Mouse (Mus musculus) CH12.LX (cell line): ENCODE results near the gene Abcd4. TPM values are rescaled to one million over a fixed set of nuclear protein-coding genes. Genes with fewer than 3 reads are reported as not detected.

Experiments
- DNase-seq: peaks from one replicate; pipeline ENCODE4 v3.0.0-alpha.2; 2013; ENCODE audit errors: extremely low read depth
- H3K27ac ChIP-seq: 2 replicates; pipeline ENCODE4 v1.5.1; 2012; ENCODE audit warnings: low read depth, mild to moderate bottlenecking, control low read depth, moderate library complexity; ENCODE audit not compliant: insufficient read depth
- H3K27me3 ChIP-seq: replicated peaks from 2 replicates; pipeline ENCODE3; 2012; ENCODE audit warnings: inconsistent platforms
- H3K36me3 ChIP-seq, 2 experiments: replicated peaks in 1 of 2; 2 replicates each; pipeline versions ENCODE3 to v1.6.1; 2012; ENCODE audit warnings: inconsistent platforms in 1 of 2, low read length in 1 of 2, mild to moderate bottlenecking in 1 of 2, mixed read lengths in 1 of 2, moderate library complexity in 1 of 2; ENCODE audit not compliant: control insufficient read depth in 1 of 2, insufficient read depth in 1 of 2
- H3K4me1 ChIP-seq, 2 experiments: 2 replicates each; pipeline ENCODE4 v1.6.1; 2012; ENCODE audit warnings: inconsistent platforms in 1 of 2, moderate library complexity in 1 of 2; ENCODE audit not compliant: insufficient read depth in 2 of 2, control insufficient read depth in 1 of 2
- H3K4me2 ChIP-seq: 2 replicates; pipeline ENCODE4 v1.6.1; 2012; ENCODE audit warnings: low read depth, mild to moderate bottlenecking, control low read depth; ENCODE audit not compliant: poor library complexity, insufficient read depth, severe bottlenecking
- H3K4me3 ChIP-seq, 3 experiments: fragments of 150-350 bp in 1 of 3; sonication (generic) in 1 of 3; replicated peaks in 1 of 3; 2 replicates each; pipeline versions ENCODE3 to v1.5.1; 2011 to 2012; ENCODE audit warnings: low read depth in 2 of 3, low read length in 2 of 3, mild to moderate bottlenecking in 2 of 3, moderate library complexity in 2 of 3, control low read depth in 1 of 3, improper control_type of control experiment in 1 of 3, inconsistent platforms in 1 of 3, mixed read lengths in 1 of 3; ENCODE audit not compliant: poor library complexity in 1 of 3
- H3K79me2 ChIP-seq: replicated peaks from 2 replicates; pipeline ENCODE4 v1.6.1; 2012; ENCODE audit warnings: mild to moderate bottlenecking, moderate library complexity; ENCODE audit not compliant: control insufficient read depth, poor library complexity, insufficient read depth, severe bottlenecking; ENCODE audit errors: extremely low read depth
- H3K9ac ChIP-seq: 2 replicates; pipeline ENCODE4 v1.6.1; 2012; ENCODE audit warnings: low read depth, mild to moderate bottlenecking, control low read depth, moderate library complexity; ENCODE audit not compliant: insufficient read depth
- H3K9me3 ChIP-seq: replicated peaks from 2 replicates; pipeline ENCODE3; 2012; ENCODE audit warnings: low read length, inconsistent platforms, mixed read lengths
- CHD1 ChIP-seq: IDR thresholded peaks from 2 replicates; pipeline ENCODE4 v1.6.1; 2012; ENCODE audit warnings: low read depth, low read length, improper control_type of control experiment, inconsistent platforms
- CHD2 ChIP-seq: IDR thresholded peaks from 2 replicates; pipeline ENCODE4 v1.6.1; 2011; ENCODE audit warnings: low read length, improper control_type of control experiment
- CTCF ChIP-seq, 2 experiments: IDR thresholded peaks in 1 of 2; conservative IDR thresholded peaks in 1 of 2; 2 replicates each; pipeline ENCODE4 v1.5.1; 2011 to 2012; ENCODE audit warnings: low read depth in 2 of 2, low read length in 2 of 2, improper control_type of control experiment in 1 of 2, inconsistent platforms in 1 of 2, mild to moderate bottlenecking in 1 of 2, moderate library complexity in 1 of 2
- ELF1 ChIP-seq: IDR thresholded peaks from 2 replicates; pipeline ENCODE4 v1.6.1; 2014; ENCODE audit warnings: low read depth, mild to moderate bottlenecking, inconsistent platforms, low read length, improper control_type of control experiment
- GABPA ChIP-seq: IDR thresholded peaks from 2 replicates; pipeline ENCODE4 v1.6.1; 2012; ENCODE audit warnings: low read depth, low read length, improper control_type of control experiment, inconsistent platforms; ENCODE audit not compliant: insufficient replicate concordance
- JUND ChIP-seq: conservative IDR thresholded peaks from 2 replicates; pipeline ENCODE4 v1.6.1; 2011; ENCODE audit warnings: low read depth, low read length, improper control_type of control experiment
- KAT2A ChIP-seq: IDR thresholded peaks from 2 replicates; pipeline ENCODE4 v1.6.1; 2012; ENCODE audit warnings: low read length, improper control_type of control experiment, inconsistent platforms; ENCODE audit not compliant: insufficient replicate concordance
- MAZ ChIP-seq: IDR thresholded peaks from 2 replicates; pipeline ENCODE4 v1.6.1; 2012; ENCODE audit warnings: low read depth, mild to moderate bottlenecking, inconsistent platforms, low read length, improper control_type of control experiment, moderate library complexity
- NELFE ChIP-seq: IDR thresholded peaks from 2 replicates; pipeline ENCODE4 v1.6.1; 2011; ENCODE audit warnings: low read depth, low read length, improper control_type of control experiment
- PAX5 ChIP-seq: IDR thresholded peaks from 2 replicates; pipeline ENCODE4 v1.6.1; 2012; ENCODE audit warnings: low read length, inconsistent platforms, mixed read lengths
- RAD21 ChIP-seq: IDR thresholded peaks from 2 replicates; pipeline ENCODE4 v1.6.1; 2011; ENCODE audit warnings: low read depth, mild to moderate bottlenecking, low read length, improper control_type of control experiment, moderate library complexity
- SIN3A ChIP-seq: IDR thresholded peaks from 2 replicates; pipeline ENCODE4 v1.6.1; 2012; ENCODE audit warnings: low read length, improper control_type of control experiment, inconsistent platforms
- SMC3 ChIP-seq: IDR thresholded peaks from 2 replicates; pipeline ENCODE4 v1.6.1; 2011; ENCODE audit warnings: low read depth, low read length, improper control_type of control experiment
- TBP ChIP-seq: conservative IDR thresholded peaks from 2 replicates; pipeline ENCODE4 v1.6.1; 2011; ENCODE audit warnings: low read depth, low read length, improper control_type of control experiment
- TCF12 ChIP-seq: IDR thresholded peaks from 2 replicates; pipeline ENCODE4 v1.6.1; 2014; ENCODE audit warnings: low read depth, mild to moderate bottlenecking, inconsistent platforms, low read length, improper control_type of control experiment
- USF2 ChIP-seq: conservative IDR thresholded peaks from 2 replicates; pipeline ENCODE4 v1.6.1; 2011; ENCODE audit warnings: low read depth, low read length, improper control_type of control experiment
- ZC3H11A ChIP-seq: IDR thresholded peaks from 2 replicates; pipeline ENCODE4 v1.6.1; 2012; ENCODE audit warnings: low read depth, mild to moderate bottlenecking, inconsistent platforms, low read length, improper control_type of control experiment
- dilution Hi-C: fragments of 300-500 bp; cut with MboI; formaldehyde crosslinking; loops from 2 replicates; pipeline ENCODE4 v1.14.3; 2020; ENCODE audit warnings: low sequenced_read_pairs; ENCODE audit not compliant: extremely low pct_unique_long_range_greater_than_20kb, extremely low pct_ligation_motif_present
- in situ Hi-C: fragments of 300-500 bp; cut with MboI; formaldehyde crosslinking; loops from 3 replicates; pipeline ENCODE4 v1.14.3; 2019; ENCODE audit warnings: low sequenced_read_pairs, low pct_ligation_motif_present, low pct_unique_long_range_greater_than_20kb, mixed read lengths
- polyA plus RNA-seq: library from polyadenylated mRNA; unstranded; fragments of >175 nt; gene quantifications from 2 replicates; pipeline ENCODE4 v1.2.1, GENCODE M21; 2012; ENCODE audit warnings: low read depth; ENCODE audit not compliant: insufficient read length
- total RNA-seq, 2 experiments: library from RNA; depleted of rRNA; stranded (reverse); fragments of 300-350 nt in 1 of 2; fragments of >200 nt in 1 of 2; gene quantifications; 2 replicates each; pipeline ENCODE4 v1.2.3; 2012 to 2014

Abcd4 gene
- total and polyA plus RNA-seq, 3 experiments: 4.7 to 10.2 (median 8.4) TPM

DNA sequence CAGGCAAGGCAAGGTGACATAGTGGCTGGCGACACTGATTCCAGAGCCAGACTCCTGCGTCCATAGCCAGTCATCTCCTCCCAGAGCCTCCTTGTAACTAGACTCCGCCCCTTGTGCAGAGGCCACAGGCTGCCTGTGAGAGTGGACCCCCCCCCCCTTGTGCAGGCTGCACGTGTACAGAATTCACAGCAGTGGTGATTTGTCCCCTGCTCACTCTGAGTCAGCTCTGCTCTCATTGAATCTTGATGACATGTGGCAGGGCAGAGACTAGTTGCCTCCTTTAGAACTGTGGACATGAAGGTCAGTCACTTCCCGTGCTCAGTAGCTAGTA is 38.8 kb downstream of the Abcd4 start:
- dilution Hi-C loops: no loop called here

DNA sequence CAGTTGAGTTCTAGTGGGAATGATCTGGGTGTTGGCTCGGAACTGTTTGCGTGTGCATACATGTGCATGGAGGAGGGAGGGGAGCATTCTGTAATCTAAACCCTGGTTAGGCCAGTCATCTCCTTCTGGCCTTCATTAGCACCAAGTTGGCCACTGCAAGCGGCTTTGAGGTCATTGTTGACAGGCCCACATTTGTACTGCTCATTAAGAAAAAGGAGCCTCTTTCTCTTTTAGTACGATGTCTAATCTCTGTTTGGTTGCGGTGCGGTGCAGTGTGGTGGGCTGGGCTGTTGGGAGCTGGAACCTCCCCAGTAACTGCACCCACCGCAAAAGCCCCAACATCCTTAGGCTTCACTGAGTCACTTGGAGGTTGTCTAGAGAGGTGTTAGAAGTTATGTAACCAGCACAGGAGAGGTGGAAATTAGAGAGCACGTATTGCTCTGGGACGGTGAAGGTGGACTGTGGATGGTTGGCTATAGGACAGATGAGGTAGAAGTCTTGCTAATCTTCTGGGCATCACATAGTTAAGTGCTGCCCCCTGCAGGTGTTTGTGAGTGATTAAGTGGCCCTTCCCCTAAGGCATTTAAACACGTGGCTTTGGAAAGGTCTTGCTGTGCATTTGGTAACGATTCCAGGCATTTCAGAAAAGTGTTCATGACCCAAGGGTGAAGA is 39.3 kb downstream of the Abcd4 start:
- Histone ChIP-seq H3K4me2 (no peak overlapping the region), H3K4me3 (no peak overlapping the region), H3K9me3 (peaks cover 2% of the 10 kb centered on the region), H3K36me3 (no peaks in the 10 kb centered on the region), H3K4me1 (no peaks in the 10 kb centered on the region), H3K79me2 (no peaks in the 10 kb centered on the region)
- dilution Hi-C loops: no loop called here
- TF ChIP-seq RAD21: peak; percentile 37
- no peak for TF ChIP-seq PAX5
- TF ChIP-seq CTCF (conservative IDR thresholded peaks at IDR 0.05 in 1 of 2, IDR thresholded peaks at IDR 0.05 in 1 of 2; ENCODE audit: low read depth in 2 of 2, low read length in 2 of 2): peak; percentile 18 to 54; a peak in 2 of 4 replicates
- TF ChIP-seq KAT2A: no peak
- TF ChIP-seq, all 38 proteins: peak for 2
- Histone ChIP-seq H3K27me3 (peaks cover 20% of the 10 kb centered on the region), H3K27ac (no peak overlapping the region), H3K9ac (no peak overlapping the region)
- DNase-seq: peak; percentile 27
- in situ Hi-C loops: no loop called here

More for the DNA sequence above, 38.8 kb downstream of the Abcd4 start:
- no peak overlapping the region for H3K9ac ChIP-seq
- H3K9me3 ChIP-seq: peaks cover 5% of the 10 kb centered on the region
- no peaks in the 10 kb centered on the region for H3K36me3 ChIP-seq
- peaks cover 15% of the 10 kb centered on the region for H3K27me3 ChIP-seq
- no peak overlapping the region for H3K4me3 ChIP-seq
- in situ Hi-C loops: no loop called here
- no peak overlapping the region for H3K27ac ChIP-seq
- no peaks in the 10 kb centered on the region for H3K79me2 ChIP-seq
- no peak overlapping the region for H3K4me2 ChIP-seq
- DNase-seq: no peak
- no peak for TF ChIP-seq JUND
- no peak for TF ChIP-seq MAZ
- no peak for TF ChIP-seq TBP
- no peak for TF ChIP-seq GABPA
- TF ChIP-seq USF2: no peak
- no peak for TF ChIP-seq TCF12
- no peak for TF ChIP-seq ELF1
- no peak for TF ChIP-seq SIN3A
- no peak for TF ChIP-seq CHD1
- no peak for TF ChIP-seq NELFE
- no peak for TF ChIP-seq ZC3H11A
- no peak for TF ChIP-seq SMC3
- no peak for TF ChIP-seq CHD2
- TF ChIP-seq, all 38 proteins: peak for 0
- no peaks in the 10 kb centered on the region for H3K4me1 ChIP-seq
